Comparison of ENCODE assay signal across 7 mouse cellular contexts in the genomic region with DNA sequence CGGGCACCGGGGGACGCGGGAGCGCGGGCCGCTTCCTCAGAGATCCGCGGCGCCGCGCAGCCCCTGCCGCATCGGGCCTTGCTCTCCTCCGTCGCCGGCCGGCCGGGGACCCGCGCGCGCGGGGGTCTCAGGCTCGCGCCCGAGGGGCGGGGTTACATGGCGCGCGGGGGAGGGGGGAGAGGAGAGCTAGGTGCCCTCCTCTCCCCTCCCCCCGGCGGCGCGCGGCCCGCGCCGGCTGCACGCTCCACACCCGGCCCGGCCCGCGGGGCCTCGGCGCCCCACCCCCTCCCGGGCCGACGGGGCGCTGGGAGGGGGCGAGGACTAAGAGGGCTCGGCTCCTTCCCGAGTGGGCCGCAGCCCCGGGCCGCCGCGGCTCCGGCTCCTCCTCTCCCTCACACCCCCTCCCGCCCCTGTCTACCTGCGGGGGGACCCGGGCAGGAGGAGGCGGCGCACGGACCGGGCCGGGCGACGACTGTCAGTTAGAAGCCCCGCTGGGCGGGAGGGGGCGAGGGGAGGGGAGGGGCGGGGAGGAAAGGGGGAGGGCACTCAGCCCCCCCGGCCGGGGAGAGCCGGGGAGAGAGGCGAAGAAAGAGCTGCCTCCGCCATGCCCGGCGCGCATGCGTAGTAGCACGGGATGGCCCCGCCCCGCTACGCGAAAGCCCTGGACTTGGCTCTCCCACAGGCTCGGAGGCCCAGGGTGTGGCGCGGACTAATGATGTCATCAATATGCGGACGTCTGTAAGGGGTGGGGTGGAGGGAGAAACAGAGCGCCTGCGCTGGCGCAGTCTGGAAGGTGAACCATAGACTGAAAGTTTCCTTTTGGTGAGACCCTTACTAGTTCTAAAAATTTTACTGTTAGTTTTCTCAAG. TPM values are rescaled to one million over a fixed set of nuclear protein-coding genes. Genes with fewer than 3 reads are reported as not detected.
DNase-seq lines count a peak whose midpoint lies in the region; ATAC-seq lines count a peak whose summit lies in the region.

A gene (minus strand): TSS at position 73 of the 869 bp plus-strand sequence.

- peak within 1 kb of the TSS; percentile 91 for H3K9ac ChIP-seq in embryonic facial prominence, embryonic 12.5 days
- peak within 1 kb of the TSS; percentile 87 for H3K9ac ChIP-seq in limb, embryonic 11.5 days (ENCODE audit: low read length)
- H3K9ac ChIP-seq in midbrain, embryonic 14.5 days (replicated peaks; ENCODE audit: low read length) = peak within 1 kb of the TSS; percentile 83

- no peaks in the 10 kb centered on the region for H3K27me3 ChIP-seq in embryonic facial prominence, embryonic 12.5 days
- no peaks in the 10 kb centered on the region for H3K27me3 ChIP-seq in limb, embryonic 11.5 days (ENCODE audit: control insufficient read depth, insufficient read depth, low read length)
- no peaks in the 10 kb centered on the region for H3K27me3 ChIP-seq in midbrain, embryonic 14.5 days (ENCODE audit: control insufficient read depth, insufficient read depth, low read length)

- no peaks in the 10 kb centered on the region for H3K9me3 ChIP-seq in embryonic facial prominence, embryonic 12.5 days
- H3K9me3 ChIP-seq in limb, embryonic 11.5 days (ENCODE audit: control insufficient read depth, low read length) = no peaks in the 10 kb centered on the region
- no peaks in the 10 kb centered on the region for H3K9me3 ChIP-seq in midbrain, embryonic 14.5 days (ENCODE audit: control insufficient read depth, low read length)

- peak within 1 kb of the TSS; percentile 99 for H3K4me3 ChIP-seq in embryonic facial prominence, embryonic 12.5 days
- peak within 1 kb of the TSS; percentile 96 for H3K4me3 ChIP-seq in limb, embryonic 11.5 days (ENCODE audit: low read depth, low read length)
- H3K4me3 ChIP-seq in midbrain, embryonic 14.5 days (replicated peaks; ENCODE audit: low read depth, low read length) = peak within 1 kb of the TSS; percentile 92

- H3K27ac ChIP-seq in embryonic facial prominence, embryonic 12.5 days = peak within 1 kb of the TSS; percentile 94
- peak within 1 kb of the TSS; percentile 87 for H3K27ac ChIP-seq in limb, embryonic 11.5 days (replicated peaks; ENCODE audit: low read depth, low read length)
- peak within 1 kb of the TSS; percentile 99 for H3K27ac ChIP-seq in midbrain, embryonic 14.5 days (replicated peaks; ENCODE audit: low read depth, low read length)

- H3K4me1 ChIP-seq in embryonic facial prominence, embryonic 12.5 days = peaks cover 11% of the 10 kb centered on the region
- peaks cover 4% of the 10 kb centered on the region; the same call in 1 of the 2 replicates for H3K4me1 ChIP-seq in limb, embryonic 11.5 days (ENCODE audit: control insufficient read depth, insufficient read depth, low read length)
- peaks cover 38% of the 10 kb centered on the region for H3K4me1 ChIP-seq in midbrain, embryonic 14.5 days (ENCODE audit: control insufficient read depth, insufficient read depth, low read length)

- DNase-seq in adrenal gland, postnatal 25 days = peak; percentile 99
- DNase-seq in heart, adult 11 months = peak; percentile 100
- DNase-seq in kidney, adult 18-20 months = peak; percentile 97
- DNase-seq in limb, embryonic 11.5 days (ENCODE audit: low spot score) = peak; percentile 100
- DNase-seq in midbrain, embryonic 14.5 days = peak; percentile 100
- DNase-seq in spleen, adult 18-20 months = peak; percentile 97 to 98

- peak; percentile 92 for ATAC-seq in embryonic facial prominence, embryonic 12.5 days (ENCODE audit: insufficient number of reproducible peaks, insufficient read depth, low FRiP score, low TSS enrichment)
- ATAC-seq in limb, embryonic 11.5 days (ENCODE audit: insufficient number of reproducible peaks, low FRiP score, low TSS enrichment, low read depth) = peak; percentile 95
- ATAC-seq in midbrain, embryonic 14.5 days (ENCODE audit: low FRiP score, low TSS enrichment) = peak; percentile 93

- under 1% methylated on average over 57 of the region's 95 CpGs for WGBS in embryonic facial prominence, embryonic 12.5 days
- under 1% methylated on average over 43 of the region's 95 CpGs for WGBS in limb, embryonic 11.5 days
- WGBS in midbrain, embryonic 14.5 days = under 1% methylated on average over 59 of the region's 95 CpGs

- peaks cover 22% of the 10 kb centered on the region for H3K36me3 ChIP-seq in embryonic facial prominence, embryonic 12.5 days
- H3K36me3 ChIP-seq in limb, embryonic 11.5 days (ENCODE audit: control insufficient read depth, insufficient read depth, low read length) = peaks cover 6% of the 10 kb centered on the region; the same call in 1 of the 2 replicates
- H3K36me3 ChIP-seq in midbrain, embryonic 14.5 days (ENCODE audit: control insufficient read depth, insufficient read depth, low read length) = peaks cover 23% of the 10 kb centered on the region

- peak within 1 kb of the TSS; percentile 74 for H3K4me2 ChIP-seq in embryonic facial prominence, embryonic 12.5 days (replicated peaks)
- H3K4me2 ChIP-seq in limb, embryonic 11.5 days (ENCODE audit: low read depth, severe bottlenecking) = peak within 1 kb of the TSS; percentile 78
- H3K4me2 ChIP-seq in midbrain, embryonic 14.5 days (ENCODE audit: low read length) = peak within 1 kb of the TSS; percentile 96

RNA-seq across cellular contexts. Expression of the gene that starts here (rescaled TPM):
- total RNA-seq in adrenal gland, postnatal 25 days (2021) = 18.6 and 19.0 TPM in 2 replicates
- polyA plus RNA-seq in embryonic facial prominence, embryonic 12.5 days (2016; fragmentation: Nextera tagmentation; extraction: Ambion mirVana) = 8.4 TPM in 2 replicates
- 7.9 and 8.2 TPM in 2 replicates for polyA plus RNA-seq in limb, embryonic 11.5 days (2014; fragmentation: Nextera tagmentation; extraction: Ambion mirVana)
- 12.2 and 13.6 TPM in 2 replicates for polyA plus RNA-seq in midbrain, embryonic 14.5 days (2014; fragmentation: Nextera tagmentation; extraction: Ambion mirVana)

Comparison
In these comparisons a context has a peak if more than half of its experiments do, and no peak if none do; other contexts are left out.
1. Peak in every context shown above with its lines: DNase-seq, ATAC-seq, H3K4me3 ChIP-seq and H3K27ac ChIP-seq.